Mouse (Mus musculus) kidney, postnatal 36 days (tissue): ENCODE results near the gene Npnt.

ENCODE experiments used
- DNase-seq, 2 experiments: peaks; one replicate each; pipeline ENCODE4 v3.0.0; 2021 to 2022; ENCODE audit warnings: mixed read lengths in 2 of 2

Npnt gene

DNA sequence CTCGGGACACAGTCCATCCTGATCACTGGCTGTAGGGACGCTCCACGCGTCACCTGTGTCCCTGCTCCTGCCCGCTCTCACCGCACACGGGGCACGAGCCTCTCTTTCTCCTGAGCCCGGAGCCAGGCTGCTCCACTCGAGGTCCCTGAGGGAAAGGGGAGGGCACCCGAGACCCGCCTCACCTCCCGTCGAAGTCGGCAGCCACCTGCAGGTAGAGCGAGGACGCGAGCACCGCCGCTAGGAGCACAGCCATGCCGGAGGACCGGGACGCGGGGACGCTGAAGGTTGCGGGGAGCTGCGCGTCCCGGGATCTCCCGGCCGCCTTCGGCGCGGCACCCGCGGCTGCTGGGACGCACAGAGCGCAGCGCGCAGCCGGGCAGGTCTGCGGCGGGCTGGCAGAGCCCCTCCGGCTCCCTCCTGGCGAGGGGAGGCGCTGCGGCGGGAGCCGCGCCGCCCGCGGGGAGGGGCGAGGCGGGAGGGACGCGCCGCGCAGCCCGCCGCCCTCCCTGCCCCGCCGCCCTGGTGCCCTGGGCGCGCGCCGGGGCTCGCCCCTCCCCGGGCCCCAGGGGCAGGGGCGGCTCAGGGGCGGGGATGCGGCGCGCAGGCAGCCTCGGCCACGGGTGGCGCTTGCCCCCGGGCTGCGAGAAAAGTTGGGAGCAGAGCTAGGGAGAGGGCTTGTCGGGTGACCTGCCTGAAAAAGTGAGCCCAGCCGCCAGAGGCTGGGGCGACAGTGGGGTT is at the start of gene Npnt:
Npnt (minus strand) TSS at position 501 of the 738 bp plus-strand sequence.
- peak; percentile 44 to 68 for DNase-seq

DNA sequence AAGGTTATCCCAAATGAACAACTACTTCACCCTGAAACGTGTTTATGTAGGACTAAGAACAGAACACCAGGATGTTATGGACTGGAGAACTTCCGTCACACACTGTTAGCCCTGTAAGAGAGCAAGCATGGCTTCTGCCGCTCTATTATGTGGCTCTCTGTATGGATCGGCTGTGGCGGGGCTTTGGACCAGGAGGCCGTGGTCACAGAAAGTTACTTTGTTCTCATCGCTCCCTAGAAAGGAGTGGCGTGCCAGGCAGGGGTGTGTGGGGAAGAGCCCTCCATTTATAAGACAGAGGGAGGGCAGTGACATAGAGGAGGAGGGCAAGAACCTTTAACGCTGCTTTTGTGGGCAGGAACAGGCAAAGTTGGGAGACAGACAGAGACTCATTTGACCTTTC is 46.2 kb upstream of the Npnt start:
- no peak for DNase-seq

DNA sequence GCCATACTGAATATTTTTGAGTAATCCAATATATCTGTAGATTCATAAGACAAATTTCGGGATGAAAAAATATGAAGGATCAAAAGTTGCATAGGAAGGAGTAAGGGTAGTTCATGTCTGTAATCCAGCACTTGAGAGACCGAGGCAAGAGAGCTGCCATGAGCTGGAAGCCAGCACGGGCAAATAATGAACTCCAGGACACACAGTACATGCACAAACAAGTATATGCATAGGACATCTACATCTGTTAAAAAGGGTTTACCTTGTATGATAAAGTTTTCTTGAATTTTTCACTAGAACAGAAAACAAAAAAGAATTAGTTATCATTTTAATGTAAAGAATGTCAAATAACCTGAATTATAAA is 45.8 kb upstream of the Npnt start:
- DNase-seq: no peak

DNA sequence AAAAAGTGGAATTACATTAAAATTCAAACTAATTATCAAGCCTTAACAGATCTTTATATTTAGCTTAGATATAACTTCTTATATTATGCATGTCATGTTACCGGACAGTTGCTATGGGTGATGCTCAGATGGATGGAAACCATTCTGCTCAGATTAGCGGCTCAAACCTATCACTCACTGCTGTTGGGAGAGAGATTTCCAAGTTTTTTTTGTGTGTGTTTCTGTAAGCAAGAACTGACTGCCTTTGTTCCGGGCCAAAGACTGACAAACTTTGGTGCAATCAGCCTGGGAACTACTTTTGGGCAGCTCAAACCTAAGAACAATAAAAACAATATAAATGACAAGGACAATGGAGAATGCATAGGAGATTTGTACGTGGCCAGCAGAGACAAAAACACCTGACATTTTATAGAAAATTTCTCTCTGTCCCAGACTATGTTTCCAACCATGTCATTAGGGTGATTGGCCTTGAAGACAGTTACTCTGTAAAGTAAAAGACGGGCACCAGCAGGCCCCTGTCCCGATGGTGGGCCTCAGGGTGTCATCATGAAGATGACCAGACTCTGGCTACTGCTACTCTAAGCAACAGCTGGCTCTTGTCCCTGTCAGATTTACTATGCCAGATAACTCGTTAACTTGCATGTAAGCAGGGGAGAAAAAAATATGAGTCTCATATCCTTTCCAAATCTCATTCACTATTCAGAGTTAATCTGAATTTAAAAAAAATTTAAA is 45.2 kb upstream of the Npnt start:
- DNase-seq: peak in 1 of 2 experiments; percentile 12

DNA sequence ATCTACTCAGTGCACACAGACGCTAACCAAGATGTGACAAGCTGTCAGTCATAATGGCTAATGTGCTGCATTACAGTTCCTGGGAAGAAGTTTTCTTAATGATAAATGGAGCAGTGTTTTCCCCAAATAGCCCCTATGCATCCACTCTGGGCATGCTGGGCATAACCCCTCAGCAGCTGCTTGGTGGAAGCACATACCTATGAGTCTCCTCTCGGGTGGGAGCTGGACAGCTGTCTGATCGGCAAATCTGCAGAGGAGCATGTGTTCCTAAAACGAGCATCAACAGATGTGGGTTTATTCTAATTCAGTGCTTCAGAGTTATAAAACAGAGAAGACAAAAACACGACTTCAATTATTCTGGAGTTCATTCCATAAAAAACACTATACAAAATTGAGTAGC is 36.1 kb upstream of the Npnt start:
- no peak for DNase-seq

DNA sequence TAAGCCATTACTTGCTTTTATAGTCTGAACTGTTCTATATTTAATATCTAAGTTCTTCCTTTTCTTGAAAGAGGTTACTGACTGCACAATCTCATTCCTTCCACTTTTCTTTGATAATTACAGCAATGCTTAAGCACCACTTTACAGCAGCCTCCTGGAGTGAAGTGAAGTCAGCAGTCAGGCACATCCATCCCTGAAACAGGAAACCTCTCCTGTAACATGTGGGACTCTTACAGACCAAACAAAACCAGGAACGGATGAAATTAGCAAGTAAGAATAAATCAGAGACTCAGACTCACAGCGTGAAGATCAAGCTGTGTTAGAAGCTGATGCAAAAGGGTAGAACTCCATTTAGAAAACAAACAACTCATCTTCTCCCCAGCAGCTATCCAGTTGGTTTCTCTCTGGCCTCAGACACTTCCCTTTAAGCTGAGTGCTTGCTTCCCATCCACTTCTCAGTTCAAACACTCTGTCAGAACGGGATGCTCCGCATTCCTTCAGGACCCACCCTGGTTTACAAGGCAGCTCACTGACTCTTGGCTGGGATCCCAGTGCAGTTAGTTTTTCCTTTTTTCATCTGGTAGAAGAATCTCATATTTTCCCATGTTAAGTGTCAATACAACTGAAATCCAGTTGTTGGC is 33.9 kb upstream of the Npnt start:
- peak in 1 of 2 experiments; percentile 8 for DNase-seq

DNA sequence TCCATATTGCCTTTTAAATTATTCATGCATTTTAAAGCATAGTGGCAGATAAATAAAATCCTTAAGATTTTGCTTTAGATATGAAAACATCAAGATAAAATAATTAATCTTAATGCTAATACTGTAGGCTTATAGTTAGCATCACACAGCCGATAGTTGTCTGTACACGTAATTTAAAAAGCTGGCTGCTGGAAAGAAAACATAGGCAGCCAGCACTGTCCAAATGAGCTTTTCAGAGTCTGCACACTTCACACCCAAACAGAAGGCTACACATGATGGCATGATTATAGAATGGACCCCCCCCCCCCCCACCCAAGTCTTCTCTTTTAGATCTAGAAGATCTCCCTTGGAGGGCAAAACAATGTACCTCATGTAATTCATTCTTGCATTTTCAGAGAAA is 31.9 kb upstream of the Npnt start:
- no peak for DNase-seq

DNA sequence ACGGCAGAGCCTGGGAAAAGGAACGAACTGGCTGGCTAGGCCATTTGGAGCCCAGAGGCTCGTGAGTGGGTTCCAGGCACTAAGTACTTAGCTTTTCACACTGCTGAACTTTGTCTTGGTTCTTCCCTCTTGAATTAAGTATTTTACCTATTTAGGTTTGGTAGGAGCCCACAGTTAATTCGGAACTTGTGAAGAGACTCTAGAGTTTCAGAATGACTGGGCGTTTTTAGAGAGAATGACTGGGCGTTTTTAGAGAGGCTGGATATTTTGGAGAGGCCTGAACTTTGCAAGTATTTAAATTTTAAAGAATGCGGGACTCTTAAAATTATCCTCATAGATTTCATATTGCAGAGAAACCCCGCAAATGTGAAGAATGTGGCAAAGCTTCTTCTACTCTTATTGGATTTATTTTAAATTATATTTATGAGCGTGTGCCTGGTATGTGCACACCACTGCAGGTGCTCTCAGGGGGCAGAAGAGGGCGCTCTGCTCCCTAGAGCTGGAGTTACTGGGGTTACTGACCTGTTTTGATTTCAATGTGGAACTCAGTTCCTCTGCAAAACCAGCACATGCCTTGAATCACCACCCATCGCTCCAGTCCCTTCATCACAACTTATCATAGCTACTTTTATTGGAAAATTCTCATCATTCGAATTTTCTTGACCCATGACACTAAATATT is 29.8 kb upstream of the Npnt start:
- DNase-seq: no peak

DNA sequence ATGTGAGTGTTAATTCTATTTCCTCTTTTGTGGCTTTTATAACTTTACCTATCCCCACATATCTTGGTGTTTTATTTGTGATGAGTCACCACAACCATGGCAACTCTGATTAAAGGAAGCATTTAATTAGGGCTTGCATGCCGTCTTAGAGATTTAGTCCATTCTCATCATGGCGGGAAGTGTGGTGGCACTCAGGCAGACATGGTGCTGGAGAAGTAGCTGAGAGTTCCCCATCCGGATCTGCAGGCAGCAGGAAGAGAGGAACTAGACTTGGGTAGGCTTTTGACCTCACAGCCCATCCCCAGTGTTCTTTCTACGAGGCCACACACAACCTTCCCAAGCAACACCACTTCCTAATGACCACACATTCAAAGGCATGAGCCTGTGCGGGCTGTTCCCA is 16.2 kb upstream of the Npnt start:
- no peak for DNase-seq

DNA sequence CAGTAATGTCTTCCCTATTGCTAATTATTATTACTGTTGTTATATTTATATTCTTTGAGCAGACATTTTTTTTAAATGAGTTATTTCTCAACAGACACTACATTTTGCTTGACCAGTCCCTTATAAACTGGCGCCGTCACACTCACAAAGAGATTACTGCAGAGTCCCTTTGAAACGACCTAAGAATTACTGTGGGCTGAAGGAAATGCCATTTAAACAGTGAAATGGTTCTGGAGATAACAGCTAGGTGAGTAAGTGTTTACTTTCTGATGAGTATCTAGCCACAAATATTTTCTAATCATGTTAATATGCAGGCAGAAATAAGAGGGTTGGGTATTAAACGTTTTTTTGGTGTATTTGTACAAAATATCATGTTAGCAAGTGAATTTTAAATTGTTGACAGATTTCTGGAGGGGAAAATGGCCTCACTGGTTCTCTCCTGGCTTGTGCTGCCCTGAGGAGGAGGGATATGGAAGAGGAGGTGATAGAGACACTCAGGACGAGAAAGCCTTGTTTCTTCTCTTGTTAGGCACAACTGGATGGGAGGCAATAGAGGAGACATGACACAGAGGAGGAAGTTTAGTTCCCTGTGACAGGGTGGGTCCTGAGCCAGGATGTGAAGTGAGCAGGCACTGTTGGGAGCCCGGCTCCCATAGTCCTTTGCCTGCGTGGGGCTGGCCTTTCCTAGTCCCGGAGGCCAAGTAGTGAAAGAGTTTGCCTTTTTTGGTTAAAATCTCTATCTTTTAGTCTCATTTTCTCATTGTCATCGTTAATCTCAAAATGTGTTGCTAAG is 14.8 kb upstream of the Npnt start:
- no peak for DNase-seq

DNA sequence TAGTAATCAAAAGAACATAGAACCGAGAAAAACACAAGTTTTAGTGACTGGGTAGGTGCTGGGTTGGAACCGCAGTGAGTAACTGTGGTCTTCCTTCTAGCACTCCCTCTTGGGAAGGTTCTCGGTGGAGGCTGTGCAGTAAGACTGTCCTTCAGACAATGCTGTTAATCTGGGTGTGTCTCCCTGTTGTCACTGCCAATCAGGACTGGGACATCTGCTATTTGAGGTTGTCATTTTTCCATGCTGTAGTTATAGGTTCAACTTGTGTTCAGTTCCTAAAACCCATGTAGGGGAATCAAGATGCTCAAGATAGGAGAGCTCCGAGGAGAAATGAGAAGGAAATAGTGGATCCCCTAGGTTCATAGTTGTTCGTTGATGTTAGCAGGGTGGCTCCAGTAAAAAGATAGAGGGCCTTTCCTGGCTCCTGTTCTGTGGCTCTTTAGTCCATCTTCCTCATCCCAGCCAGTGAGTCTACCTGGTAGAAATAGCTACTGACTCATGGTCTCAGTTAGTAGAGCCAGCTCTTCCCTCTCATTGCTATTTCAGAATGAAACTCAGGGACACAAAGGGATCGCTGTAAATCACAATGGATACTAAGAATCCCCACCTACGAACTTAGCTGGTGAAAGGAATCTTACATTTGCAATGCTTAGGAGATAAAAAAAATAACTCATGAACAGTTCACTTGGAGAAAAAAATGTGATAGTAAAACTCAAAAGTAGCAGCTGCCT is 12.7 kb upstream of the Npnt start:
- DNase-seq: no peak

DNA sequence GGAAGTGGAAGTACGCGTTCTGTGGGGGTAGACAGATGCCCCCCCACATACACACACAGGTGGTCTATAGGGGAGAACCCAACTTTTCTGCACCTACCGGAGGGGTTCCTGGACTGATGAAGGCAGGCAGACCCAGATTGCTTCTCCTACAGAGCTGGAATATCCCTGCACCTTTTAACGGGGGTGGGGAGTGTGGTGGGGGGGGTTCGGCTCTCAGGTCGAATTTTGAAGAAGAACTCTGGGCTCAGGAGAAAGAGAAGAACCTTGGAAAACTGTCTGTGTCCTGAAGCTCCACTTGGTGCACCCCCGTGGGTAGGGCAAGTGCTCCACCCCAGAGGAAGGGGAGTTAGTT is 414 bp upstream of the Npnt start:
- no peak for DNase-seq

DNA sequence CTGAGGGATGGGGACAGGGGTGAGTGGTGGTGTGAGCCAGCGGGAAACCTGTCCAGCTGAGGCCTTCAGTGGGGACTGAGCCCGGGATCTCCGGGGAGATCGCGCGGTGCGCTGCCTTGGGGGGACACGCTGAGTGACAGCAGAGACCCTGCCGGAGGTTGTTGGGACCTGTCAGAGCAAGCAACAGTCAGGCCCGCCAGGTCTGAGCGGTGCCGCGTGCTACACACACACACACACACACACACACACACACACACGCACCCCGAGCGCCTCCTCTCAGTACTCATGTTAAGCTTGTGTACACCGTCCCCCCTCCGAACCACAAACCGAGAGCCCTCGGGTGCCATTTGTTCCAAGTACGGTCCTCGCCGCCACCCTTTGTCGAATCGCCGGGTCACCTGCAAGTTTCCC is 706 bp downstream of the Npnt start:
- DNase-seq: peak; percentile 47 to 65

DNA sequence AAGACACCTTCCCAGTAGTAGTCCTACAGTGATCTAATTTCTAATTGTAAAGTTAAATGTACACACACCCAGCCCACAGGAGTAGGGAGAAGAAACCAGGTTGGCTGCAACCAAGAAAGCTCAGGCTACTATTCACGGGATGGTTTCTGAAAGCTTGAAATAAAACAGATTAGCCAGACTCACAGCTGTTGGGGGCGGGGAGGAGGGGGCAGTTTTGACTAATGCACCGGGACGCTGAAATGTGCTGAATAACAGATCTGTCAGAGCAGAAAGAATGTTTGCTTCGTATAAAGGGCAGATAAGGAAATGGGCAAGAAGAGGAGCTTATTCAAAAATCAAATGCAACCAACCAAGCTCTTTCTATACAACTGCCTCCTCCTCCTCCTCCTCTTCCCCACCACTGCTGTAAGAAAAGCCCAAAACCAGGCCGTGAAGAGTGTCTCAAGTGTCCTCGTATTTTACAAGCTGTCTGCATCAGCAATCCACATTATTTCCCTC is 1.7 kb downstream of the Npnt start:
- DNase-seq: peak in 1 of 2 experiments; percentile 34

DNA sequence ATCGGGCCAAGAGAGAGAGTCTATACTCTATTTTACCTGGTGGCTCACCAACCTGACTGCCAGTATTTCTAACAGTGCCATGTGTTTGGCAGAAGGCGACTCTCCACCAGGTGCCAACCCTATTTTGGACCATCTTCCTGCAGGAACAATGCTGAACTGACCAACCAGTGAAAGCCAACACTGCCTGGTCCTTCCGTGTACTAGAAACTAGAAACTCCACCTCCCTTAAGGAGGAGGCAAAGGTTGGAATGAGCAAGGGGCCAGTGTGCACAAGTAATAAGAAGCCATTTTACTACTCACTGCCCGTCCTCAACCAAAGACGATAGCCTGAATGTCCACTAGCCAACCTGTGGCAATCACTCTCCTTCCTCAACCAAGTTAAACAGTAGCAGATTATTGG is 4.0 kb downstream of the Npnt start:
- DNase-seq: peak; percentile 35 to 51

DNA sequence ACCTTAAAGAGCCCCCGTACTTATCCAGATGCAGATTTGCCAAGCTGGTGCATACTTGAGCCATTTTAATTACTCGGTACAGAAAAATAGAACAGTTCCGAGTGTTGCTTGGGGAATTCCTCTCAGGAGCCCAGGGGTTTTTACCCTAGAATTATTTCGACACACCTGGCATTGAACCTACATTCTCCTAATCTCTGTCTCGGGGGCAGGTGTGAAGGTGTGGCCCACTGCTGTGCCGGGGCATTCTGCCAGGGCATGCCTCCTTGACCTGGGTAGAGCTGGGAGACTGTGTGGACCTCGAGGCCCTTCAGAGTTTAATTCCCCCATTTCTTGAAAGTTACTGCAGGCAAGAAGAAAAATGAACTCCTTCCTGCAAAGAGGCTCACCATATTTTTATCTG is 4.4 kb downstream of the Npnt start:
- DNase-seq: peak; percentile 38 to 42

DNA sequence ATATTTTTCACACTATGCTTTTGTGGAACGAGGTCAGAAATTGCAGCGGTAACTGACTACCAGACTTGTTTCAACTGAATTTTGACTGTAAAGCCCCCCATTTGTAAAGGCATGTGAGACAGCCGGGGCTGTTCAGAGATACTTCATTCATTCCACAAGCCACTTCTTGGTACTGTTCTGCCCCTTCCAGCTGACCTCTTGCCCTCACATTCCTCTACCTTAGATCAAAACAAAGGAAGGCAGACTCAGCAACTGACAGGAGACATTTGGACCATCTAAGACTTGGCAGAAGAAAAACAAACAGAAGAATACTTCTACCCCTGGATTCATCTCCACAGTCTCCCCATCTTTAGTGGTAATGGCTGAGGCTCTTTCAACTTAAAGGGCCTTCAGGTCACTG is 5.5 kb downstream of the Npnt start:
- peak; percentile 43 to 62 for DNase-seq

DNA sequence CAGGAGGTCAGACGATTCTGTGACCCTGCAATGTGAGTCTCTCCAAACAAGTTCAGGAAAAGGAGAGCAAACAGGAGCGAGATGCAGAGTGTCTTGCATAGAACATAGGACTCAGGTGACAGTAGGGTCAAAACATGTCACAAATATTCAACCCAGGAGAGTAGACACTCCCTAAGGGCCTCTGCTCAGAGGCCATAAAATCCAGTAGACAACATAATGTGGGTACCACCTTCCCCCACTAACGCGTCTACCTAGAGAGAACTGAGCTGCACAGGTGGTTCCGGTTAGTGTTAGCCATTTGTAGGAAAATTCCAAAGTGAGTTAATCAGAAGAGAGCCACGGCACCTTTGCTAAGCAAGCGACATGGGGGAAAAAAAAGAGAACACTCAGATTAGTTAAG is 5.9 kb downstream of the Npnt start:
- DNase-seq: peak in 1 of 2 experiments; percentile 19

DNA sequence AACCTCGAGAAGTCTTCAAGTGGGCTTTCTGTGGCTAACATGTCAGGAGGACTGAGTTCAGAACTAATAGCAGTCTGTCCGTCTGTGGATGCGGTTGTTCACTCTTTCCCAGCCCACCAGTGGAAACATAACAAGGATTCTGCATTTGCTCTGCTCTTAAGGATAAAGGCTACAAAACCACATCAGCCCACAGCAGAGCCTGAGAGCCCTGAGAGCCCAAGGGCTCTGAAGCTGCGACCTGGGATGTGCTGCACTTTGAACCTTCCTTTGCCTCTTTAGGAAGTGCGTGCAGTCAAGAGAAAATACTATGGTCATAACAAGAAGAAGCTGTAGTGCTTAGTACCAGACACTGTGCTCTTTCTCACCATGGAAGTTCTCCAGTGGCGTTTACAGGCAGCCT is 7.3 kb downstream of the Npnt start:
- DNase-seq: no peak

DNA sequence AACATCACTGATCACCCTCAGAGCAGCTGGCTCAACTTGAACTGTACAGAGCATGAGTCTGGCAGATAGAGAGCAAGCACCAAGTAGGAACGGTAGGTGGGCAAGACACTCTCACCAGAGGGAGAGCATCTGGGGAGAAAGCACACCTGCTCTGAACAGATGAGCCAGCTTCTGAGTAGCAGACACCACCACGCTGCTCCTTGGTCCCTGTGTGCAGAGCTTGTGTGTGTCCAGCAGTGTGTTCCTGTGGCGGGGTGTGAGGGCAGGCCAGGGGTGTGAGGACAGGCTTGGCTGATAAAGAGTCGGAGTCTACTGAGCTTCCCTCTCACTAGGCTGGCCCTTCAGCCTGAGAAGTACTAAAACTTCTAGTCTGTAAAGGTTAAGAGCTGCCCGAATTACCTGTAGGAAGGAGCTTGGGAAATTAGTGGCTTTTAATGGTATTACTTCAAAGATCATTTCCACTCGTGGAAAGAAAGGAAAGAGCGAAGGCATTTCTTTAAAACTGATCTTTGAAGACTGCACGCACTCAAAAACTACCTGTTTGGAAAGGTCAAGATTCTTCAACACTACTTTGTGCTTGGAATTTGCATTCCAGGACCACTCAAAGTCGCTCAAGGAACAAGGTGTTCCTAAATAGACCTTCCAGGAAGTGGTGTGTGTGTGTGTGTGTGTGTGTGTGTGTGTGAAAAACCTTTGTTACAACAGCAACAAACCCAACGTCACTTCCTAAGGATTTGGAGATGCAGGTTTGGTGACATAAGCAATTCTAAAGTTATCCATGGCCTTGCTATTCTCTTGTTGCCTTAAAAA is 9.7 kb downstream of the Npnt start:
- no peak for DNase-seq

DNA sequence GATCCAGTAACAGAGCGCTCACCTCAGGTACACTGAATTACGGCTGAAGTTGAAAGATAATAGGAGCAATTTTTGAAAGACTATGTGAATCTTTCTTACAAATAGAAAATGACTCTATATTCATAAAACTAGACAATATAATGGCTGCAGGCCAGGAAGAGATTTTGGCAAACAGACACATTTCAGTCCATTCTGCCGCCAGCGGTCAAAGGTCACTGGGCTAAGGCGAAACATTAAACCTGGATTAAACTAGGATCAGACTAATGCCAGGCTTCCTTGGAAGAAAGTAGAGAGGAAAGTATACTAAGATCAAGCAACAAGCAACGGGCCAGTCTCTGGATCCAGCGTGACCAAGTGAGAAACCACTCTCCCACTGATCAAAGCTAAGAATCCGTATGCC is 11.1 kb downstream of the Npnt start:
- peak; percentile 81 to 86 for DNase-seq
